Mouse (Mus musculus): ENCODE data around the gene H2afy.

DNA sequence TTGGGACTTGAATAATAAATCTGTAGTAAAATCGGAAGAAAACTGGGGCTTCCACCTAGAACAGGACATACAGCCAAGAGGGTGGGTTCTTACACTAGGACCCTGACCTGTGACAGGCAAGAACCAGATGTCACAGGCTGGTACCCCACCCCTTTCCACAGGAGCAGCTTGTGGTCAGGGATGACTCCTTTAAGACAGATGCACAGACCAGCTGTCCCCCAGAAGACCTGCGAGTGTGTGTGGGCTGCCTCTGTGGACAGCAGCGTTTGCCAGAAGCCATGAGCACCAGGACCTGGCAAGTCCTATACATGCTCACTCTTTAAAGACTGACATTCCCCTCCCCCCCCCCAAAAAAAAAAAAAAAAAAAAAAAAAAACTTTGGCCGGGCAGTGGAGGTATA is 7.1 kb downstream of the H2afy start:
- TF ChIP-seq POLR2A (IDR thresholded peaks at IDR 0.05; ENCODE audit: low read depth, low read length) (no peak), CTCF (IDR thresholded peaks at IDR 0.05; ENCODE audit: extremely low read depth, insufficient read length, insufficient replicate concordance, low read depth, low read length) (no peak)

Data from small intestine, adult 2 months (tissue).